Mouse (Mus musculus) layer of hippocampus, postnatal 14 days (tissue): ENCODE measurements around the gene 2310046K23Rik. TPM values are rescaled to one million over a fixed set of nuclear protein-coding genes. Genes with fewer than 3 reads are reported as not detected.
"Not testable (repeated sequence)": the region's sequence is repeated elsewhere in the genome, so short reads cannot be mapped to it uniquely, and the experiment has no call there.

Source experiments
- DNase-seq, 2 experiments: peaks; one replicate each; pipeline ENCODE4 v3.0.0; 2021 to 2022; ENCODE audit warnings: low spot score in 2 of 2, mixed read lengths in 1 of 2
- long read RNA-seq, 2 experiments: library from polyadenylated mRNA; stranded (forward); transcript quantifications; one replicate each; pipeline ENCODE4 v2.0.0; 2021
- total RNA-seq, 2 experiments: library from RNA; stranded (reverse); gene quantifications; 2 replicates each; pipeline ENCODE4 v1.2.3; 2021

The 2310046K23Rik gene
- not detected for total RNA-seq
- long read RNA-seq, experiment 1, result 0 reads
- long read RNA-seq, experiment 2, result 0 reads

- no peak for DNase-seq
Observed at GRCm38 (mm10) chr3:92534411-92534810, at the start of gene 2310046K23Rik. TSS of gene 2310046K23Rik (minus strand) at chr3:92534511.

GRCm38 (mm10) chr3:92583164-92583826 lies 49.0 kb upstream of the 2310046K23Rik start:
- no peak for DNase-seq

GRCm38 (mm10) chr3:92579508-92579907 lies 45.2 kb upstream of the 2310046K23Rik start:
- DNase-seq, result no peak

- DNase-seq, result no peak
Observed at GRCm38 (mm10) chr3:92578652-92579413, 44.5 kb upstream of the 2310046K23Rik start.

- no peak for DNase-seq
Observed at GRCm38 (mm10) chr3:92573449-92574041, 39.2 kb upstream of the 2310046K23Rik start, which contains the start of gene Ivl. TSS of gene Ivl (minus strand) at chr3:92573735.

- DNase-seq, result no peak
Observed at GRCm38 (mm10) chr3:92572514-92573155, 38.3 kb upstream of the 2310046K23Rik start.

- DNase-seq, result no peak
Observed at GRCm38 (mm10) chr3:92568752-92569151, 34.4 kb upstream of the 2310046K23Rik start.

- DNase-seq, result peak in 1 of 2 experiments; percentile 3
Observed at GRCm38 (mm10) chr3:92565418-92565817, 31.1 kb upstream of the 2310046K23Rik start.

- DNase-seq, result peak in 1 of 2 experiments; percentile 24
Observed at GRCm38 (mm10) chr3:92512325-92512724, 22.0 kb downstream of the 2310046K23Rik start.

GRCm38 (mm10) chr3:92510786-92511185 lies 23.5 kb downstream of the 2310046K23Rik start:
- DNase-seq, result no peak

GRCm38 (mm10) chr3:92508185-92508584 lies 26.1 kb downstream of the 2310046K23Rik start:
- no peak for DNase-seq

GRCm38 (mm10) chr3:92503528-92503927 lies 30.8 kb downstream of the 2310046K23Rik start:
- DNase-seq, result no peak

- no peak for DNase-seq
Observed at GRCm38 (mm10) chr3:92500393-92500792, 33.9 kb downstream of the 2310046K23Rik start, which contains the start of gene Sprr4. TSS of gene Sprr4 (minus strand) at chr3:92500493.

- DNase-seq, result not testable (repeated sequence)
Observed at GRCm38 (mm10) chr3:92490262-92490661, 44.0 kb downstream of the 2310046K23Rik start.

- no peak for DNase-seq
Observed at GRCm38 (mm10) chr3:92486307-92486706, 48.0 kb downstream of the 2310046K23Rik start.

- no peak for DNase-seq
Observed at GRCm38 (mm10) chr3:92485863-92486262, 48.4 kb downstream of the 2310046K23Rik start, which contains the start of gene Sprr1a. TSS of gene Sprr1a (minus strand) at chr3:92485895.

Other genes starting within 250 kb of the 2310046K23Rik start
- gene Sprr2a3, start 249.1 kb downstream of the 2310046K23Rik start, total RNA-seq, result not detected
- gene Sprr2b, start 217.9 kb downstream of the 2310046K23Rik start, total RNA-seq, result not detected
- gene Sprr2d, start 195.4 kb downstream of the 2310046K23Rik start, total RNA-seq, result not detected
- not detected for gene Sprr2e, start 182.4 kb downstream of the 2310046K23Rik start, total RNA-seq
- gene Sprr2f, start 169.3 kb downstream of the 2310046K23Rik start, total RNA-seq, result not detected
- gene Sprr2h, start 148.8 kb downstream of the 2310046K23Rik start, total RNA-seq, result not detected
- not detected for gene Sprr2i, start 126.5 kb downstream of the 2310046K23Rik start, total RNA-seq
- gene Sprr2j-ps, start 116.4 kb downstream of the 2310046K23Rik start, total RNA-seq, result not detected
- 1 to 10 TPM; 2.3 to 4.4 TPM for gene Gm9774, start 105.1 kb downstream of the 2310046K23Rik start, total RNA-seq
- not detected for gene Sprr2k, start 101.9 kb downstream of the 2310046K23Rik start, total RNA-seq
- not detected for gene Sprr1b, start 95.7 kb downstream of the 2310046K23Rik start, total RNA-seq
- not detected for gene Sprr3, start 75.8 kb downstream of the 2310046K23Rik start, total RNA-seq
- not detected for gene Sprr1a, start 48.6 kb downstream of the 2310046K23Rik start, total RNA-seq
- gene Sprr4, start 34.0 kb downstream of the 2310046K23Rik start, total RNA-seq, result not detected
- gene Ivl, start 39.2 kb upstream of the 2310046K23Rik start, total RNA-seq, result not detected
- gene Smcp, start 54.5 kb upstream of the 2310046K23Rik start, total RNA-seq, result not detected
- not detected for gene 2210017I01Rik, start 73.0 kb upstream of the 2310046K23Rik start, total RNA-seq
- gene Lce6a, start 87.1 kb upstream of the 2310046K23Rik start, total RNA-seq, result not detected
- gene Lce1a1, start 113.8 kb upstream of the 2310046K23Rik start, total RNA-seq, result not detected
- not detected for gene Lce1b, start 122.4 kb upstream of the 2310046K23Rik start, total RNA-seq
- not detected for gene Lce1a2, start 135.8 kb upstream of the 2310046K23Rik start, total RNA-seq
- not detected for gene Lce1c, start 144.7 kb upstream of the 2310046K23Rik start, total RNA-seq
- not detected for gene Lce1d, start 152.7 kb upstream of the 2310046K23Rik start, total RNA-seq
- not detected for gene Lce1e, start 174.6 kb upstream of the 2310046K23Rik start, total RNA-seq
- not detected for gene Lce1f, start 185.8 kb upstream of the 2310046K23Rik start, total RNA-seq
- not detected for gene Gm38119, start 204.6 kb upstream of the 2310046K23Rik start, total RNA-seq
- gene Lce1g, start 217.8 kb upstream of the 2310046K23Rik start, total RNA-seq, result not detected
- not detected for gene Lce1h, start 230.6 kb upstream of the 2310046K23Rik start, total RNA-seq
- gene Lce1i, start 244.4 kb upstream of the 2310046K23Rik start, total RNA-seq, result not detected